Mouse (Mus musculus): ENCODE measurements around the gene Kctd18.

- TF ChIP-seq TAL1 (conservative IDR thresholded peaks at IDR 0.05; ENCODE audit: low read depth, low read length) (no peak), GATA1 (IDR thresholded peaks at IDR 0.05; ENCODE audit: borderline replicate concordance, low read length) (no peak), CTCF (IDR thresholded peaks at IDR 0.05; ENCODE audit: low read depth, low read length) (no peak), POLR2AphosphoS5 (IDR thresholded peaks at IDR 0.05; ENCODE audit: insufficient replicate concordance, low read depth, low read length) (no peak)
Measured at GRCm38 (mm10) chr1:58045076-58045475, 26.3 kb upstream of the Kctd18 start.

Data from G1E (cell line).